Mouse (Mus musculus): ENCODE data around the gene Rbm8a.

GRCm38 (mm10) chr3:96671519-96671918, 41.8 kb downstream of the Rbm8a start:
- TF ChIP-seq CTCF (IDR thresholded peaks at IDR 0.05) (no peak), EP300 (IDR thresholded peaks at IDR 0.05) (no peak)

All from lung, postnatal 0 days (tissue).